Mouse (Mus musculus): ENCODE data around the gene Terb1.

Terb1 gene

GRCm38 (mm10) chr8:104448796-104449195, 60.9 kb downstream of the Terb1 start:
- in situ Hi-C loops (cut with MseI, MboI), result no loop called here

GRCm38 (mm10) chr8:104446016-104446415, 63.7 kb downstream of the Terb1 start:
- in situ Hi-C loops (cut with MseI, MboI), result no loop called here

GRCm38 (mm10) chr8:104445248-104445647, 64.5 kb downstream of the Terb1 start:
- in situ Hi-C loops (cut with MseI, MboI), result no loop called here

- in situ Hi-C loops (cut with MseI, MboI), result no loop called here
Observed at GRCm38 (mm10) chr8:104443125-104443679, 66.5 kb downstream of the Terb1 start.

GRCm38 (mm10) chr8:104442299-104443124, 67.2 kb downstream of the Terb1 start, which contains the start of gene Dync1li2:
Dync1li2 (minus strand) TSS chr8:104443047.
- in situ Hi-C loops (cut with MseI, MboI), result no loop called here

- in situ Hi-C loops (cut with MseI, MboI), result no loop called here
Observed at GRCm38 (mm10) chr8:104441613-104442012, 68.1 kb downstream of the Terb1 start.

GRCm38 (mm10) chr8:104439461-104439860, 70.2 kb downstream of the Terb1 start:
- in situ Hi-C loops (cut with MseI, MboI), result no loop called here

- in situ Hi-C loops (cut with MseI, MboI), result no loop called here
Observed at GRCm38 (mm10) chr8:104437494-104438135, 72.1 kb downstream of the Terb1 start.

- in situ Hi-C loops (cut with MseI, MboI), result no loop called here
Observed at GRCm38 (mm10) chr8:104436591-104436990, 73.1 kb downstream of the Terb1 start.

- in situ Hi-C loops (cut with MseI, MboI), result no loop called here
Observed at GRCm38 (mm10) chr8:104436038-104436437, 73.7 kb downstream of the Terb1 start.

GRCm38 (mm10) chr8:104434826-104435354, 74.8 kb downstream of the Terb1 start:
- in situ Hi-C loops (cut with MseI, MboI), result no loop called here

GRCm38 (mm10) chr8:104434275-104434674, 75.4 kb downstream of the Terb1 start:
- in situ Hi-C loops (cut with MseI, MboI), result no loop called here

- in situ Hi-C loops (cut with MseI, MboI), result no loop called here
Observed at GRCm38 (mm10) chr8:104433191-104433842, 76.4 kb downstream of the Terb1 start.

GRCm38 (mm10) chr8:104432656-104433055, 77.1 kb downstream of the Terb1 start:
- in situ Hi-C loops (cut with MseI, MboI), result no loop called here

- in situ Hi-C loops (cut with MseI, MboI), result no loop called here
Observed at GRCm38 (mm10) chr8:104430230-104430629, 79.5 kb downstream of the Terb1 start.

- in situ Hi-C loops (cut with MseI, MboI), result no loop called here
Observed at GRCm38 (mm10) chr8:104427703-104428102, 82.0 kb downstream of the Terb1 start.

GRCm38 (mm10) chr8:104422313-104422712, 87.4 kb downstream of the Terb1 start:
- in situ Hi-C loops (cut with MseI, MboI), result no loop called here

GRCm38 (mm10) chr8:104416022-104416421, 93.7 kb downstream of the Terb1 start:
- in situ Hi-C loops (cut with MseI, MboI), result no loop called here

GRCm38 (mm10) chr8:104414204-104414603, 95.5 kb downstream of the Terb1 start:
- in situ Hi-C loops (cut with MseI, MboI), result no loop called here

GRCm38 (mm10) chr8:104413770-104414169, 95.9 kb downstream of the Terb1 start:
- in situ Hi-C loops (cut with MseI, MboI), result no loop called here

- in situ Hi-C loops (cut with MseI, MboI), result no loop called here
Observed at GRCm38 (mm10) chr8:104412805-104413532, 96.7 kb downstream of the Terb1 start.

All from mouse trophoblast stem cell (cell line).